Mouse (Mus musculus): ENCODE measurements around the gene Ptpn21. TPM values are rescaled to one million over a fixed set of nuclear protein-coding genes. Genes with fewer than 3 reads are reported as not detected.

The Ptpn21 gene
- polyA plus RNA-seq (2012): not detected in 2 replicates

DNA sequence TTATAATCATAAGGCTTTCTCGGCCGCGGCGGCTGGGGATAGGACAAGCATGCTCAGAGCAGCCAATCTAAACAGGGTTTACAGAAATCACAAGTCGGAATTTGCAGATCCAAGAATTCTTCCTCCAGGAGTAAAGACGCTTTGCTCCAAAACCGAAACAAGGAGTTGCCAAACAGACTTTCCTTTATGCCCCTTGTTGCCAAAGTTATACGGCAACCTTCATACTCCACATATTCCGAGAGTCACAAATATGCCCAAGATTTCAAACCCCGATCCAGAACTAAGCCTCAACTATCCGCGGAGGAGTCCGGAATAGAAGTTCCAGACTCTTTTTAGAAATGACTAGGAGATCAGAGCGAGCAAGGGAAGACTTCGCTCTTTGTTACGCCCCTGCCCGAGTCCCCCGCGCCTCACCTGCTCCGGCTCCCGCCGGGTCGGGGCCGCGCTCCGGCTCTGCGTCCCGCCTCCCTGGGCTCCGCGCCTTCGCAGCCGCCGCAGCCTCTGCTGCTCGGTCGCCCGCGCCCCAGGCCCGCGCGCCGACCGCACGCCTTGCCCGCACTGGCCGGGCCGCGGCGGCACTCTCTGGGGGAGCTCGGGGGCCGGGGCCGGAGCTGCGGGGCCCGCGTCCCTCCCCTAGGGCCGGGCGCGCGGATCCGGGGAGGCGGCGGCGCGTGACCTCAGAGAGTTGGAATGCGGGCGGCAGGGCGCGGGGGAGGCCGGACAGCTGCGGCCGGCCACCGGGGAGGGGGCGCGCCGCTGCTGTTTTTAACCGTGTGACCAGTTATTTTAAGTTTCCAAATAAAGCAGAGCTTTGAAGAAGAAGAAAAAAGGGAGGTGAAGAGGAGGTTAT, at the start of gene Ptpn21:
Gene Ptpn21, minus strand, starts transcription at position 455 of the 850 bp plus-strand sequence.
- TF ChIP-seq TAL1 (IDR thresholded peaks at IDR 0.05; ENCODE audit: low read length): no peak
- TF ChIP-seq GATA1 (IDR thresholded peaks at IDR 0.05; ENCODE audit: low read length): no peak
- H3K36me3 ChIP-seq (ENCODE audit: control insufficient read depth): no peaks in the 10 kb centered on the region
- peaks cover 72% of the 10 kb centered on the region for H3K27me3 ChIP-seq (ENCODE audit: control insufficient read depth)
- peaks cover 7% of the 10 kb centered on the region; the same call in 1 of the 2 replicates for H3K9me3 ChIP-seq (ENCODE audit: control insufficient read depth, low read length)
- peaks cover 26% of the 10 kb centered on the region for H3K4me1 ChIP-seq (ENCODE audit: control insufficient read depth)
- peak within 1 kb of the TSS; percentile 51 for H3K4me3 ChIP-seq (replicated peaks)

DNA sequence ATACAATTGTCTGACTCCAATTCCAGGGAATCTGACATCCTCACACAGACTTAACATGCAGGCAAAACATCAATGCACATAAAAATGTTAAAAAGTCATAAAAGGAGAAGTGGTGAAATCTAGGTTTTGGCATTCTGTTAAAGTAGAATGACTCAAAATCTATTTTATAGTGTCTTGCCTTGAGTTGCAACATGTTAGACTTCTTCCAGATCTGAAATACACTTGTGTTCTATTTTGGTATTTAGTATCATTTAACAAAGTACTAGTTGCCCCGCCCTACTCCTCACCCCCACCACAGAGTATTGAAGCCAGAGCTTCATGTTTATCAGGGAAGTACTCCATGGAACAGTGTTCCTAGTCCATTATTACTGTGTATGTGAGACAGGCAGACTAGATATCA, 47.0 kb upstream of the Ptpn21 start:
- H3K27me3 ChIP-seq (ENCODE audit: control insufficient read depth): no peaks in the 10 kb centered on the region
- H3K36me3 ChIP-seq (ENCODE audit: control insufficient read depth): peaks cover 87% of the 10 kb centered on the region
- TF ChIP-seq GATA1 (IDR thresholded peaks at IDR 0.05; ENCODE audit: low read length): no peak
- TF ChIP-seq TAL1 (IDR thresholded peaks at IDR 0.05; ENCODE audit: low read length): no peak
- no peak overlapping the region for H3K4me3 ChIP-seq (replicated peaks)
- H3K9me3 ChIP-seq (ENCODE audit: control insufficient read depth, low read length): no peaks in the 10 kb centered on the region
- no peaks in the 10 kb centered on the region for H3K4me1 ChIP-seq (ENCODE audit: control insufficient read depth)

DNA sequence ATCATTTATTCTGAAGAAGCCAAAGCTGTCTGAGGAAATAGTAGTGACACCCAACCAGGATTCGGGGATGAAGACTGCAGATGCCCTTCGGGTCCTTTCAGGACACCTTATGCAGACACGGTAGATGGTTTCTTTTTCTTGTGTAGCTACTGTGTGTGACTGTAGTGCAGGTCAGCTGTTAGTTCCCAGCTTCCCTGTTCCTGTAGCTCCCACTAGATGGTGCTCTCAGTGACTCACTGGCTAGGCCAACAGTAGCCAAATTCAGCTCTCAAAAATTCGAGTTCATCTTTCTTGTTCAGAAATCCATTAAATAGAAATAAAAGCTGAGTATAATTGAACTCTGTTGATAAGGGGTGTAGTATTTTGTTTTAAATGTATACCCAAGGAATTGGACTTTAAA, 41.9 kb upstream of the Ptpn21 start:
- no peaks in the 10 kb centered on the region for H3K9me3 ChIP-seq (ENCODE audit: control insufficient read depth, low read length)
- no peaks in the 10 kb centered on the region for H3K4me1 ChIP-seq (ENCODE audit: control insufficient read depth)
- H3K4me3 ChIP-seq (replicated peaks): no peak overlapping the region
- peaks cover 88% of the 10 kb centered on the region for H3K36me3 ChIP-seq (ENCODE audit: control insufficient read depth)
- TF ChIP-seq TAL1 (IDR thresholded peaks at IDR 0.05; ENCODE audit: low read length) (no peak), GATA1 (IDR thresholded peaks at IDR 0.05; ENCODE audit: low read length) (no peak)
- no peaks in the 10 kb centered on the region for H3K27me3 ChIP-seq (ENCODE audit: control insufficient read depth)

DNA sequence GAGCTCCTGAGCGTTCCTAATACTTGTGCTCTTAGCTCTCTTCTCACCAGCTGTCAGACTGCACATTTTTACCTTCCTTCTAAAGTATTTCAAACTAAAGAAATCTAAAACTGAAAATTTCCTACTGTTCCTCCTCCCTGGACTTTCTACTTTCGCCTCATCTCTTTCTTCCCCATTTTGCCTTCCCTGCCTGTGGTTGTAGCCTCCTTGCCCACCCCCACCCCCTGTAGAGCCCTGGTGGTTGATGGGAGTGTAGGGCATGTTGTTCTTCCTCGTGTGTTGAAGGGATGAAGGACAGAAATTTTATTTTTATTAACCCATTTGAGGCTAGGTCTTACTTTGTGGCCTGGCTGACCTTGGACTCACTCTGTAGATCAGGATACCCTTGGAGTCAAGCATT, 40.3 kb upstream of the Ptpn21 start:
- no peaks in the 10 kb centered on the region for H3K27me3 ChIP-seq (ENCODE audit: control insufficient read depth)
- H3K4me3 ChIP-seq (replicated peaks): no peak overlapping the region
- H3K4me1 ChIP-seq (ENCODE audit: control insufficient read depth): no peaks in the 10 kb centered on the region
- peaks cover 86% of the 10 kb centered on the region for H3K36me3 ChIP-seq (ENCODE audit: control insufficient read depth)
- no peaks in the 10 kb centered on the region for H3K9me3 ChIP-seq (ENCODE audit: control insufficient read depth, low read length)
- TF ChIP-seq TAL1 (IDR thresholded peaks at IDR 0.05; ENCODE audit: low read length): no peak
- no peak for TF ChIP-seq GATA1 (IDR thresholded peaks at IDR 0.05; ENCODE audit: low read length)

DNA sequence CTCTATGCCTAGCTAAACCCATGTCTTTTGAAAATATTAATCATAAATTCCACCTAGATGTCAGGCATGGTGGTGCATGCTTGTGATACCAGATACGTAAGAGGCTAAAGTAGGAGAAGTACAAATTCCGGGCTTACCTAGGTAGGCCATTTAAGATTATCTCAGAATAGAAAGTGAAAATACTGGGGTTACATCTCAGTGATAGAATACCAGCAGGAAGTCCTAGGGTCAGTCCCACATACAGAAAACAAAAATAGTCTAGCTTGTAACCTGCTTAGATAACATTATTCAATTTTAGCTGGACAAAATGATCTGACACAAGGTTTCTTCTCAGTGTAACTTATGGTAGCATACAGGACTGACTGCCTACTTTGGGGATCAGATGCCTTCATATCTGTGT, 29.0 kb upstream of the Ptpn21 start:
- TF ChIP-seq GATA1 (IDR thresholded peaks at IDR 0.05; ENCODE audit: low read length) (no peak), TAL1 (IDR thresholded peaks at IDR 0.05; ENCODE audit: low read length) (no peak)
- H3K4me1 ChIP-seq (ENCODE audit: control insufficient read depth): no peaks in the 10 kb centered on the region

DNA sequence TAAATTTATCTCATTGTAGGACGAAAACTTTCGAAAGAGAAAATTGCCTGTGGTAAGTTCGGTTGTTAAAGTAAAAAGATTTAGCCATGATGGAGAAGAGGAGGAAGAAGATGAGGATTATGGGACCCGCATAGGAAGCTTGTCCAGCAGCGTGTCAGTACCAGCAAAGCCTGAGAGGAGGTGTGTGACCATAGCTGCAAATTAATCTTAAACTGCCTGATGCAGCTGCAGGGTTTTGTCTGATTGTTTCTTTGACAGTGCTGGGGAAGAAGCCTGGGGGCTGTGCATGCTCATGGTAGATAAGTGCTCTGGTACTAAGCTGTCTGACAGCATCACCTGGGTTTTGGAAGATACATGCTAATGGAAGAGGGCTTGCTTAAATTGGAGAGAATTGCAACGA, 22.5 kb upstream of the Ptpn21 start:
- Histone ChIP-seq H3K9me3 (ENCODE audit: control insufficient read depth, low read length) (no peaks in the 10 kb centered on the region), H3K4me3 (replicated peaks) (no peak overlapping the region), H3K27me3 (ENCODE audit: control insufficient read depth) (no peaks in the 10 kb centered on the region), H3K36me3 (ENCODE audit: control insufficient read depth) (peaks cover 94% of the 10 kb centered on the region), H3K4me1 (ENCODE audit: control insufficient read depth) (no peaks in the 10 kb centered on the region)
- TF ChIP-seq TAL1 (IDR thresholded peaks at IDR 0.05; ENCODE audit: low read length) (no peak), GATA1 (IDR thresholded peaks at IDR 0.05; ENCODE audit: low read length) (no peak)

More for the DNA sequence above, 29.0 kb upstream of the Ptpn21 start:
- no peaks in the 10 kb centered on the region for H3K9me3 ChIP-seq (ENCODE audit: control insufficient read depth, low read length)
- peaks cover 89% of the 10 kb centered on the region for H3K36me3 ChIP-seq (ENCODE audit: control insufficient read depth)
- no peaks in the 10 kb centered on the region for H3K27me3 ChIP-seq (ENCODE audit: control insufficient read depth)
- H3K4me3 ChIP-seq (replicated peaks): no peak overlapping the region

DNA sequence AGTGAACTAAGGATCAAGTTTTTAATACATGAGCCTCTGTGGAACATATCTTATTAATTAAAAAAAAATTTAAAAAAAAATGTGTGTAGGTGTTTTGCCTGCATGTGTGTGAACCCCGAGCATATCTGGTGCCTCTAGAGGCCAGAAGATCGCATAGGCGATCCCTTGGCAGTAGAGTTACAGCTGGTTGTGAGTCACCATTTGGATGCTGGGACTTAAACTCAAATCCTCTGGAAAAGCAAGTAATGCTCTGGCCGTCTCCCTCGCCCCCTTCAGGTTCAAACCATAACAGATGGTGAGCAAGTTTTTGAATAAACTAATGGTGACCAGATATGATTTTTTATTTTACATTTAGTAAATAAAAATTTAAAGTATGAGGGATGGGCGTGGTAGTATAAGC, 20.4 kb upstream of the Ptpn21 start:
- no peak for TF ChIP-seq GATA1 (IDR thresholded peaks at IDR 0.05; ENCODE audit: low read length)
- TF ChIP-seq TAL1 (IDR thresholded peaks at IDR 0.05; ENCODE audit: low read length): no peak
- Histone ChIP-seq H3K4me3 (replicated peaks) (no peak overlapping the region), H3K36me3 (ENCODE audit: control insufficient read depth) (peaks cover 93% of the 10 kb centered on the region), H3K27me3 (ENCODE audit: control insufficient read depth) (no peaks in the 10 kb centered on the region), H3K4me1 (ENCODE audit: control insufficient read depth) (no peaks in the 10 kb centered on the region), H3K9me3 (ENCODE audit: control insufficient read depth, low read length) (no peaks in the 10 kb centered on the region)

DNA sequence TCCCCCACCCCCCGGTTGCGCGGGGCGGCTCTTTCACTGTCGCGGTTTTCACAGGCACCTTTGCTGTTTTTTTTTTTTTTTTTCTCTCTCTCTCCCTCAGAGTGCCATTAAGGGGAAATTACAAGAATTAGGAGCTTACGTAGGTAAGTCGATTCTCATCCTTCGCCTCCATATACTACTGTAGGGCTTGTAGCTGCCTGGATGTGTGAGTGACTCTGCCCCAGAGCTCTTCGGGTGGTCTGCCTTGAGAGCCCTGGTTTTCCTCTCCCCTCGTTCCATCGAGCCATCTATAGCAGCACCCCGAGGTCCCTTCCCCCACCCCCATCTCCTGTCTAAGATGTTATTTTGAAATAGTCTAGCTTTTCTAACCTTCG, 10.2 kb upstream of the Ptpn21 start:
- H3K9me3 ChIP-seq (ENCODE audit: control insufficient read depth, low read length): no peaks in the 10 kb centered on the region
- peaks cover 25% of the 10 kb centered on the region for H3K4me1 ChIP-seq (ENCODE audit: control insufficient read depth)
- peaks cover 26% of the 10 kb centered on the region for H3K36me3 ChIP-seq (ENCODE audit: control insufficient read depth)
- peaks cover 2% of the 10 kb centered on the region; the same call in 1 of the 2 replicates for H3K27me3 ChIP-seq (ENCODE audit: control insufficient read depth)
- no peak for TF ChIP-seq TAL1 (IDR thresholded peaks at IDR 0.05; ENCODE audit: low read length)
- TF ChIP-seq GATA1 (IDR thresholded peaks at IDR 0.05; ENCODE audit: low read length): no peak
- peak overlapping the region; percentile 88 for H3K4me3 ChIP-seq (replicated peaks)

DNA sequence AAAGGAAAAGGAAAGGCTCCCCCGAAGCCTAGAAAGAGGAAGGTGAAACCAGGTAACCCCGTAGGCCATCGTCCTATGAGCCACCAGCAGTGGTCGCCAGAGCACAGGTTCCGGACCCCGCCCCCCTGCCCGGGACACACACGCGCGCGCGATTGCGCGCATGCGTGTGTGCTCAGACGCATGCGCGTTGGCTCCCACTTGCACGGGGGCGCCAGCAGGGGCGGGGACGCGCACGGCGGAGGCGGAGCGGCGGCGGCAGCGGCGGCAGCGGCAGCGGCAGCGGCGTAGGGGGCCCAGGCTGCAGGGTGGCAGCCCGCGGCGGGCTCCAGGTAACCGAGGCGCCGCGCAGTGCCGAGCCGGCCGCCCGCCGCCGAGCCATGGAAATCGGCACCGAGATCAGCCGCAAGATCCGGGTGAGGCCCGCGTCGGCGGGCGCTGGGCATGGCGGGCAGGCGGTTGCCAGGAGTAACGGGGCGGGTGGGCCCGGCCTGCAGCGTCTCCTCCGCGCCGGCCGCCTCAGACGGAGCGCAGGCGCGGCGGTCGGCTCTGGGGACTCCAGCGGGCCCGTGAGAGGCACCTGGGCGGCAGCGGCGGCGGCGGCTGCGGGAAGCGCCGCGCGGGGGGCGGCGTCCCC, 9.7 kb upstream of the Ptpn21 start, which contains the start of gene Zc3h14:
Gene Zc3h14, plus strand, starts transcription at position 219 of the 634 bp plus-strand sequence.
- Histone ChIP-seq H3K27me3 (ENCODE audit: control insufficient read depth) (peaks cover 4% of the 10 kb centered on the region; the same call in 1 of the 2 replicates), H3K4me3 (replicated peaks) (peak within 1 kb of the TSS; percentile 88), H3K4me1 (ENCODE audit: control insufficient read depth) (peaks cover 25% of the 10 kb centered on the region), H3K36me3 (ENCODE audit: control insufficient read depth) (peaks cover 24% of the 10 kb centered on the region), H3K9me3 (ENCODE audit: control insufficient read depth, low read length) (no peaks in the 10 kb centered on the region)
- no peak for TF ChIP-seq TAL1 (IDR thresholded peaks at IDR 0.05; ENCODE audit: low read length)
- no peak for TF ChIP-seq GATA1 (IDR thresholded peaks at IDR 0.05; ENCODE audit: low read length)

Measured in erythroblast, embryonic 14.5 days (primary cell).